Comparison of ENCODE assay signal across 7 mouse cellular contexts in genomic region chr2:168923706-168924105, GRCm38 (mm10). TPM values are rescaled to one million over a fixed set of nuclear protein-coding genes. Genes with fewer than 3 reads are reported as not detected.
A peak's percentile ranks its signal among the peaks of the same experiment; 100 is the strongest.
DNase-seq lines count a peak whose midpoint lies in the region; ATAC-seq and TF ChIP-seq lines count a peak whose summit lies in the region.

No protein-coding gene starts in this region.

- H3K4me2 ChIP-seq in hindbrain, embryonic 13.5 days, result no peak overlapping the region
- no peak overlapping the region for H3K4me2 ChIP-seq in lung, postnatal 0 days (replicated peaks; ENCODE audit: low read depth, low read length)

- TF ChIP-seq EP300 in lung, postnatal 0 days (IDR thresholded peaks at IDR 0.05), result no peak

- no peak overlapping the region for H3K4me3 ChIP-seq in hindbrain, embryonic 10.5 days
- no peak overlapping the region for H3K4me3 ChIP-seq in hindbrain, embryonic 13.5 days
- no peak overlapping the region for H3K4me3 ChIP-seq in lung, postnatal 0 days (ENCODE audit: low read depth, low read length)

- DNase-seq in hindbrain, embryonic 10.5 days (ENCODE audit: low spot score), result peak; percentile 59
- DNase-seq in urinary bladder, postnatal 14 days (ENCODE audit: low spot score), result peak; percentile 37
- DNase-seq in urinary bladder, postnatal 4 days (ENCODE audit: low spot score in 2 of 2), result no peak
- peak; percentile 61 for DNase-seq in lung, postnatal 0 days (ENCODE audit: low spot score)
- no peak for DNase-seq in spleen, postnatal 10 days (ENCODE audit: low spot score in 2 of 2)

- H3K27ac ChIP-seq in hindbrain, embryonic 10.5 days, result no peak overlapping the region
- no peak overlapping the region for H3K27ac ChIP-seq in hindbrain, embryonic 13.5 days
- no peak overlapping the region for H3K27ac ChIP-seq in lung, postnatal 0 days (ENCODE audit: low read length)

- ATAC-seq in hindbrain, embryonic 13.5 days (ENCODE audit: low FRiP score), result no peak
- ATAC-seq in frontal cortex, adult (ENCODE audit: low TSS enrichment), result 0 out of 2 replicates have a peak, but pooled peaks have one; percentile 36
- no peak for ATAC-seq in lung, postnatal 0 days

- WGBS in hindbrain, embryonic 10.5 days, result 14% methylated on average over 9 of the region's 9 CpGs
- 14% methylated on average over 9 of the region's 9 CpGs for WGBS in hindbrain, embryonic 13.5 days
- WGBS in lung, postnatal 0 days, result 7% methylated on average over 9 of the region's 9 CpGs

- H3K36me3 ChIP-seq in hindbrain, embryonic 10.5 days, result peaks cover 41% of the 10 kb centered on the region
- H3K36me3 ChIP-seq in hindbrain, embryonic 13.5 days, result peaks cover 29% of the 10 kb centered on the region
- peaks cover 10% of the 10 kb centered on the region for H3K36me3 ChIP-seq in lung, postnatal 0 days (ENCODE audit: insufficient read depth, low read length)

- no peaks in the 10 kb centered on the region for H3K27me3 ChIP-seq in hindbrain, embryonic 10.5 days (ENCODE audit: insufficient read depth, poor library complexity, severe bottlenecking)
- no peaks in the 10 kb centered on the region for H3K27me3 ChIP-seq in hindbrain, embryonic 13.5 days
- no peaks in the 10 kb centered on the region for H3K27me3 ChIP-seq in lung, postnatal 0 days (replicated peaks; ENCODE audit: insufficient read depth, low read length)

- H3K9ac ChIP-seq in hindbrain, embryonic 13.5 days, result no peak overlapping the region
- no peak overlapping the region for H3K9ac ChIP-seq in lung, postnatal 0 days (replicated peaks; ENCODE audit: low read depth)

- H3K4me1 ChIP-seq in hindbrain, embryonic 10.5 days (replicated peaks), result no peaks in the 10 kb centered on the region
- H3K4me1 ChIP-seq in hindbrain, embryonic 13.5 days (replicated peaks), result no peaks in the 10 kb centered on the region
- H3K4me1 ChIP-seq in lung, postnatal 0 days (ENCODE audit: insufficient read depth, low read depth, low read length), result no peaks in the 10 kb centered on the region

- peaks cover 4% of the 10 kb centered on the region for H3K9me3 ChIP-seq in hindbrain, embryonic 10.5 days
- 0 out of 2 replicates have a peak, but pooled peaks cover 3% of the 10 kb centered on the region for H3K9me3 ChIP-seq in hindbrain, embryonic 13.5 days
- H3K9me3 ChIP-seq in lung, postnatal 0 days (ENCODE audit: low read length), result no peaks in the 10 kb centered on the region

- peak; percentile 74 for TF ChIP-seq CTCF in lung, postnatal 0 days (IDR thresholded peaks at IDR 0.05)

RNA-seq across cellular contexts. Expression of gene Zfp64, which starts 31.7 kb away (rescaled TPM):
- polyA plus RNA-seq in hindbrain, embryonic 10.5 days (2016; fragmentation: Nextera tagmentation; extraction: Ambion mirVana), result 39.9 and 41.3 TPM in 2 replicates
- 28.7 and 30.2 TPM in 2 replicates for polyA plus RNA-seq in hindbrain, embryonic 13.5 days (2015; fragmentation: Nextera tagmentation; extraction: Ambion mirVana)
- 14.0 and 15.8 TPM in 2 replicates for polyA plus RNA-seq in lung, postnatal 0 days (2015; fragmentation: Nextera tagmentation; extraction: Ambion mirVana)

Comparison
In these comparisons a context has a peak if more than half of its experiments do, and no peak if none do; other contexts are left out.
1. DNase-seq: peak in hindbrain, embryonic 10.5 days (single experiment), urinary bladder, postnatal 14 days (single experiment) and lung, postnatal 0 days (single experiment); none in urinary bladder, postnatal 4 days (0 of 2) and spleen, postnatal 10 days (0 of 2).